Mouse (Mus musculus) stomach, embryonic 15.5 days (tissue): ENCODE data around the gene Higd2a. TPM values are rescaled to one million over a fixed set of nuclear protein-coding genes. Genes with fewer than 3 reads are reported as not detected.

ENCODE experiments used
- ATAC-seq: fragments of 200-750 bp; cut with Nextera tagmentation; 2 replicates; pipeline ENCODE4 v1.8.0; 2017; ENCODE audit warnings: low read depth, moderate number of reproducible peaks, moderate TSS enrichment; ENCODE audit not compliant: insufficient read depth, low FRiP score
- H3K27ac ChIP-seq: fragments of 300-500 bp; sonication (generic); 2 replicates; pipeline ENCODE4 v1.5.1; 2015; ENCODE audit warnings: mild to moderate bottlenecking, inconsistent platforms
- H3K27me3 ChIP-seq: fragments of 300-500 bp; sonication (generic); replicated peaks from 2 replicates; pipeline ENCODE4 v1.6.1; 2015; ENCODE audit warnings: inconsistent platforms
- H3K36me3 ChIP-seq: fragments of 300-500 bp; sonication (generic); 2 replicates; pipeline ENCODE4 v1.6.1; 2015; ENCODE audit warnings: inconsistent platforms
- H3K4me1 ChIP-seq: fragments of 300-500 bp; sonication (generic); 2 replicates; pipeline ENCODE4 v1.6.1; 2015; ENCODE audit warnings: inconsistent platforms
- H3K4me2 ChIP-seq: fragments of 300-500 bp; sonication (generic); 2 replicates; pipeline ENCODE4 v1.6.1; 2015; ENCODE audit warnings: mild to moderate bottlenecking, inconsistent platforms
- H3K4me3 ChIP-seq: fragments of 300-500 bp; sonication (generic); replicated peaks from 2 replicates; pipeline ENCODE4 v1.5.1; 2015; ENCODE audit warnings: inconsistent platforms
- H3K9ac ChIP-seq: fragments of 300-500 bp; sonication (generic); 2 replicates; pipeline ENCODE4 v1.6.1; 2015; ENCODE audit warnings: inconsistent platforms
- H3K9me3 ChIP-seq: fragments of 300-500 bp; sonication (generic); 2 replicates; pipeline ENCODE4 v1.6.1; 2016; ENCODE audit warnings: inconsistent platforms
- WGBS: fragments of 180-500 bp; shearing (Covaris S2); methylation state at CpG from one replicate; pipeline ENCODE4 v1.1.7; 2015; 5-methylcytosine and 5-hydroxymethylcytosine counted together
- microRNA-seq: library from miRNA; unstranded; fragments of <30 nt; microRNA quantifications from one replicate; pipeline ENCODE4, GENCODE M21; 2016
- polyA plus RNA-seq: library from polyadenylated mRNA; unstranded; fragments of >200 nt; fragmentation: Nextera tagmentation; extraction: Ambion mirVana; gene quantifications from 2 replicates; pipeline ENCODE4 v1.2.1, GENCODE M21; 2015

The Higd2a gene
- polyA plus RNA-seq, 1 experiment from 2014 or later = 193 TPM

GRCm38 (mm10) chr13:54635011-54635410, 45.0 kb downstream of the Higd2a start:
- no peak overlapping the region for H3K27ac ChIP-seq
- peaks cover 7% of the 10 kb centered on the region; the same call in 1 of the 2 replicates for H3K36me3 ChIP-seq
- ATAC-seq = no peak
- H3K4me1 ChIP-seq = no peaks in the 10 kb centered on the region
- H3K4me3 ChIP-seq = no peak overlapping the region
- H3K9me3 ChIP-seq = no peaks in the 10 kb centered on the region
- WGBS = 90% methylated on average over 3 of the region's 3 CpGs
- H3K4me2 ChIP-seq = no peak overlapping the region
- H3K27me3 ChIP-seq = no peaks in the 10 kb centered on the region
- H3K9ac ChIP-seq = no peak overlapping the region

Small RNA genes within 50 kb of the gene (microRNA-seq; reads per million reads assigned to microRNA genes)
- not detected for gene Gm24195

Other genes starting within 250 kb of the Higd2a start
- 3.9 and 4.0 TPM in 2 replicates for gene Cplx2, start 218.9 kb upstream of the Higd2a start, polyA plus RNA-seq
- 104 and 109 TPM in 2 replicates for gene Thoc3, start 121.4 kb upstream of the Higd2a start, polyA plus RNA-seq
- 8.7 and 9.7 TPM in 2 replicates for gene Simc1, start 86.4 kb upstream of the Higd2a start, polyA plus RNA-seq
- 109 and 115 TPM in 2 replicates for gene 4833439L19Rik, start 24.8 kb upstream of the Higd2a start, polyA plus RNA-seq
- gene Arl10, start 15.2 kb upstream of the Higd2a start, polyA plus RNA-seq = 25.9 and 26.3 TPM in 2 replicates
- 85.9 and 88.2 TPM in 2 replicates for gene Nop16, start 117 bp upstream of the Higd2a start, polyA plus RNA-seq
- 62.5 and 82.6 TPM in 2 replicates for gene Cltb, start 21.1 kb downstream of the Higd2a start, polyA plus RNA-seq
- gene Faf2, start 31.6 kb downstream of the Higd2a start, polyA plus RNA-seq = 69.9 and 75.3 TPM in 2 replicates
- gene Rnf44, start 103.7 kb downstream of the Higd2a start, polyA plus RNA-seq = 69.1 and 76.4 TPM in 2 replicates
- gene Cdhr2, start 111.3 kb downstream of the Higd2a start, polyA plus RNA-seq = 7.9 and 8.7 TPM in 2 replicates
- gene Gprin1, start 159.7 kb downstream of the Higd2a start, polyA plus RNA-seq = 0.77 and 0.80 TPM in 2 replicates
- gene Sncb, start 176.4 kb downstream of the Higd2a start, polyA plus RNA-seq = 0.21 and 0.37 TPM in 2 replicates
- gene Eif4e1b, start 193.8 kb downstream of the Higd2a start, polyA plus RNA-seq = not detected in 2 replicates
- 14.7 and 15.6 TPM in 2 replicates for gene Tspan17, start 199.2 kb downstream of the Higd2a start, polyA plus RNA-seq